Mouse (Mus musculus) kidney, postnatal 36 days (tissue): ENCODE results near the gene Mcm10.
A peak's percentile ranks its signal among the peaks of the same experiment; 100 is the strongest.

ENCODE experiments used
- DNase-seq, 2 experiments: peaks; one replicate each; pipeline ENCODE4 v3.0.0; 2021 to 2022; ENCODE audit warnings: mixed read lengths in 2 of 2

Mcm10 gene

DNA sequence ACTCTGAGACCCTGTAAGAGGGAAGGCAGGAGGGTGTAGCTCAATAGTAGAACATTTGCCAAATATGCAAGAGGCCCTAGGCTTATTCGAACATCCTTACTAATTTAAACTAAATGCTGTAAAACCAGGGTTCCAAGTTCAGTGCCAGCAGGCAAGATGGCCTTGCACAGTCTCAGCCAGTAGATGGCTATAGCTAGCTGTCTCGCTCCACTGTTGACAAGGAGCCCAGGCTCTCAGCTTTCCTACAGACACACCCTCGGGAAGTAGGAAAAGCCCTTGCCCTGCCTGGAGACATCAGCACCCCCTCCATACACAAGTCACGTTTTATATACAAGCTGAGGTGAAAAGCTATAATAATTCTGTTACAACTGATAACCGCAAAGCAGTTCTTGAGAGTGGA lies 20.1 kb upstream of the Mcm10 start:
- DNase-seq: no peak

DNA sequence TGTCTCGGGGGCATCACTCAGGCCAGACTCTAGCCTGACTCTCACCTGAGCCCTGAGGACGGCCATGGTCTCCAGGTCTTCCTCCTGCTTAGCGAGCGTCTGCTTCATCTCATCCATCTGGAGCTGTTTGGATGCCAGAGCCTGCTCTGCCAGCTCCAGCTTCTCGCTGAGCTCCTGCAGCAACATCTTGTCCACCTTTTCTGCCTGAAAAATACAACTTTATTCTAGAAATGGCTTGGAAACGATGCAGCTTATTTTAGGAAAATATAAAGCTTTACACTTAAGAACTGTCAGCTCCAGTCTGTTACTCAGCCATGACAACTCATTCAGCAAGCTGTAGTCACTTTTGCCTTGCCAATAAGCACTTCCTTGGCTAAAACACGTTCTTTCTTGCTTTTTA lies 18.6 kb upstream of the Mcm10 start:
- DNase-seq: no peak

DNA sequence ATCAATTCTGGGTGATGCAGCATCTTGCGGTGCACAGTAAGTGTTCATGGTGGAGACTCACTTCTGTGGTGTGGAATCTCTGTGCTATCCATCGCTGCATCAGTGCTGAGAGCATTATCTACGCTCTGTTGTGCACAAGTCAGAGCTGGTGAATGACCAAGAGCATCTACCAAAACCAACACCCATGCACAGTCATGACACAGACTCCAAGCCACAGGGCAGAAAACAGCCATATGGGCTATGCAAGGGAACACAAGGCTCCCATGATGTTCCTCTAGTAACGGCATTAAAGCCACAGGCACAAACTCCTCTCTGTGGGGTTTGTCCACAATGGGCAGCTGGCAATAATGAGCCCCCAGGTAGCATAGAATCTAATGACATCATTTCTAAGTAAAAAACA lies 17.2 kb upstream of the Mcm10 start:
- DNase-seq: no peak

DNA sequence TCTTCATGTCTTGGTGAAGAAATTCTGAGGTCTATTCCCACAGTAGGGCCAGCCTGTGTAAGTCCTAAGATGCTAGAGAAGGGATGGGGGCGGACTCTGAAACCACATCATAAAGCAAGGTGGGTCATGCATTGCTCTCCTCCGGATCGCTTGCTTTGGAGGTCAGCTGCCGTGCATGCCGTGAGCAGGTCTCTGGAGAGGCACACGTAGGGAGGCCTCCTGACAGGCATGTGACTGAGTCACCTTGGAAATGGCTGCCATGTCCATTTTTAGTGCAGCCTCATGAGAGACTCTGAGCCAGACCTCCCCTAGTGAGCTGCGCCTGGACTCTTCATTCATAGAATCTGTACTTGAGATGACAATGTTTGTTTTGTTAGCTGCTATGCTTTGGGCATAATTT lies 15.5 kb upstream of the Mcm10 start:
- no peak for DNase-seq

GRCm38 (mm10) chr2:5027057-5027456 lies 14.5 kb upstream of the Mcm10 start:
- no peak for DNase-seq

GRCm38 (mm10) chr2:5025162-5025733 lies 12.7 kb upstream of the Mcm10 start:
- DNase-seq: peak in 1 of 2 experiments; percentile 22

DNA sequence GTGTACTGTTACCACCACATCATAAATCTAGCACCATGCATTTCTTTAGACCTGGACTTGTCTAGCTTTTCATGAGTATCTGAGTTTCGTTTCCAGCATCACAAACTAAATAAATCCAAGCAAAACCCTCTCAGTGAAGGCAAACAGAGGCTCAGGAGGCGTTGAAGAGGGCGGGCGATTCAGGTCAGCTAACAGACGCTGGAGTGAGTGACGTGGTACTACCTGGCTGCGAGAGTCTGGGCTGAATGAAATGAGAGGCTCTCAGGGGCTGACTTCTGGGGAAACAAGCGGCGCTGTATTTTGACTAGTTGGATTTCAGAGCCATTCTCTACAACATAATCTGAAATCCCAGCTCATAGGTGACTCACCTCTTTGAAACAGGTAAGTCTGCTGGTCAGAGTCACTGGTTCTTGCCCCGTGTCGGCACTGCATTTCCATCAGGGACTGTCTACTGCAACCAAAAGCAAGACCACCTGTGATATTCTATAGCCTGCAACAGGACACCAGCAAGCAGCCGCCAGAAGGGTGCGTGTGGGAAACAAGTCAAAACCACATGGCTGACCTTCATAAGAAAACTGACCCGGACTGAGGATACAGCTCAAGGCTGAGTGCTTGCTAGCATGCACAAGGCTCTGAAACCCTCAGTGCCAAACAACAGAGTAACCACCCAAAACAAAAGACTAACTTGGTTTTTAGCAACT lies 11.3 kb upstream of the Mcm10 start:
- no peak for DNase-seq

DNA sequence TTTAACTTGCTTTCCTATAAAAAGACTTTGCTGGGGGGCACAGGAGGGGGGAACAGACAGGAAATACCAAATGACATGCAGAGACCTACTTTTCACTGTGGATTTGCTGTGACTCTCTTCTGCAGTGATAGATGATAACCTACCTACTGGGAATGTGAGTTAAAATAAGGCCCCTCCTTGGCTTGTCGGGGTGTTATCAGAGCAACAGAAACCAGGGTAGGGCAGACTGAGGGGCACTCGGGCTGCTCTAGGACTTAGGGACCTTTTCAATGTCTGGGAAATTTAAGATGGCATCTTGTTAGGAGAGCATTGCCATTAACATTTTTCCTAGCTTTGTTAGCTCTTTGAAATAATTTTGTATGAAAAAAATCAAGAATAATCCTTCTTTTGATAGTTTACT lies 10.7 kb upstream of the Mcm10 start:
- no peak for DNase-seq

DNA sequence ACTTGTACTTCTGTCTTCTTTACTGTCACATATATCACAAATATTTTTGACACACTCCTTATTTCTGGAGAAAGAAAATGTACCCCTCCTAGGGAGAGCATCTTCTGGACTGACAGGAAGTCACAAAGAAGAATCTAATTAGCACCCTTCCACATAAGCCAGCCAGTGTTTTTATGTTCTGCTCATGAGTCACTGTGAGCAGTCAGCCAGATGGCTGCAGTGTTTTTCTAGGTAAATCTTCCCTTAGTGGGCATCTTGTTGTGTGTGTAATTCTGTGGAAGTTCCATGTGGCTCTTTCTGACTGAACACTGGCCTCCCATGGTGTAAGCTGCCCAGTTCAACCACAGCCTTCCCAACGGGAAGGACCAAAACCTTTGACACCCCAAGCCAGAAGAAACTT lies 7.1 kb upstream of the Mcm10 start:
- no peak for DNase-seq

GRCm38 (mm10) chr2:5016922-5017321 lies 4.3 kb upstream of the Mcm10 start:
- no peak for DNase-seq

- DNase-seq: no peak
Measured at GRCm38 (mm10) chr2:5015527-5015926, 2.9 kb upstream of the Mcm10 start.

GRCm38 (mm10) chr2:5014616-5015015 lies 2.0 kb upstream of the Mcm10 start:
- no peak for DNase-seq

- DNase-seq: no peak
Measured at GRCm38 (mm10) chr2:5011898-5012490, 597 bp downstream of the Mcm10 start.

DNA sequence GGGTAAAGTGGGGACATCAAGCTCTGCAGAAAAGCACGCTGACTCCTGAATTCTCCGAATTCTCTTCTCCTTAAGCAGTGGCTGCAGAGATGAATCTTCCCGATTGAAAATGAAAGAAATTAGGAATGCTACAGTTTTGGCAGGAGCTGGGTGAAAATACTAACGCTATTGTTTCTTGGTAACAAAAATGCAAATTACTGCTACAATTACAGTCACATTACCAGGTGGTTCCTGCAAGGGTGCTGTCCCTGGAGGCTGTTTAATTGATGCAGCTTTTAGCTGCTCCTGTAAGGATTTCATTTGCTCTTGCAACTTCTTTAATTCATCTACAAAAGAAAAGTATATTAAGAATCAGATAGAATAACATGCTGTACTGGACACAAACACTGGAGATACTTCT lies 5.5 kb downstream of the Mcm10 start:
- no peak for DNase-seq

- no peak for DNase-seq
Measured at GRCm38 (mm10) chr2:5001266-5001665, 11.3 kb downstream of the Mcm10 start.

GRCm38 (mm10) chr2:4998905-4999304 lies 13.7 kb downstream of the Mcm10 start:
- peak; percentile 42 to 57 for DNase-seq

- DNase-seq: peak; percentile 75 to 80
Measured at GRCm38 (mm10) chr2:4996421-4996824, 16.2 kb downstream of the Mcm10 start.

DNA sequence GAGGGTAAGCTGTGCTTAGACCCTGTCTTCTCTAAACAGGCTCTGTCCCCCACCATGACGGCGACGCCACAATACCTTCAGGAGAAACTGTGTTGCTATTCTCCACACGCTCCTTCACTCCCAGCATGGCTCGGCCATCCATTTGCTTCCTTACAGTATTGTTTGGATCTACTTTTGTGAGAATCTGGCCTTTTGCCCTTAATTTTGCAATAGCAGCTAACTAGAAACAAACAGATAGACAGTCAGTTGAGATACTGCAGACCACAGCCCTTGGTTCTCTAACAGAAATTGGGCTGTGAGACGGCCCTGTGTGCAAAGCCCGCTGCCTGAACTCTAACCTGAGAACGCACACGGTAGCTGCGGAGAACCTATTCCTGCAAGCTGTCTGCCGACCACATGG lies 16.9 kb downstream of the Mcm10 start:
- no peak for DNase-seq

GRCm38 (mm10) chr2:4994436-4994835 lies 18.2 kb downstream of the Mcm10 start:
- peak; percentile 40 to 49 for DNase-seq

GRCm38 (mm10) chr2:4993584-4993983 lies 19.0 kb downstream of the Mcm10 start:
- DNase-seq: no peak

DNA sequence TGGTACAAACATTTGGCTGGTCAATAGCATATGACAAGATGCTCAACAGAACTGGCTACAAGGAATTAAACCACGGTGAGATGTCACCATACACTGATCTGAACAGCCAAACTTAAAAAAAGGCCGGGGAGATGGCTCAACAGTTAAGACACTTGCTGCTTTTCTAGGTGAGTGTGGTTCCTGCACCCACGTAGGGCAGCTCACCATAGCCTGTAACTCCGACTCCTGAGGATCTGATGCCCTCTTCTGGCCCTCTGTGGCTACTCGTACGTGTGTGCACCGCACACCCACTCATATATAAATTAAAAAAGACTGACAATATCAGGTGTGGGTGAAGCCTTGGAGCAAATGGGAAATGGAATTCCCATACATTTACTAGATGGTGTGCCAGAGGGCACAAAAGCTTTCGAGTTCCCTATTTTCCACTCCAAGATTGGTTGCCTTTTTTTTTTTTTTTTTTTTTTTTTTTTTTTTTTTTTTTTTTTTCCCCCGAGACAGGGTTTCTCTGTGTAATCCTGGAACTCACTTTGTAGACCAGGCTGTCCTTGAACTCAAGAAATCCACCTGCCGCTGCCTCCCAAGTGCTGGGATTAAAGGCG lies 23.7 kb downstream of the Mcm10 start:
- DNase-seq: peak in 1 of 2 experiments; percentile 40

DNA sequence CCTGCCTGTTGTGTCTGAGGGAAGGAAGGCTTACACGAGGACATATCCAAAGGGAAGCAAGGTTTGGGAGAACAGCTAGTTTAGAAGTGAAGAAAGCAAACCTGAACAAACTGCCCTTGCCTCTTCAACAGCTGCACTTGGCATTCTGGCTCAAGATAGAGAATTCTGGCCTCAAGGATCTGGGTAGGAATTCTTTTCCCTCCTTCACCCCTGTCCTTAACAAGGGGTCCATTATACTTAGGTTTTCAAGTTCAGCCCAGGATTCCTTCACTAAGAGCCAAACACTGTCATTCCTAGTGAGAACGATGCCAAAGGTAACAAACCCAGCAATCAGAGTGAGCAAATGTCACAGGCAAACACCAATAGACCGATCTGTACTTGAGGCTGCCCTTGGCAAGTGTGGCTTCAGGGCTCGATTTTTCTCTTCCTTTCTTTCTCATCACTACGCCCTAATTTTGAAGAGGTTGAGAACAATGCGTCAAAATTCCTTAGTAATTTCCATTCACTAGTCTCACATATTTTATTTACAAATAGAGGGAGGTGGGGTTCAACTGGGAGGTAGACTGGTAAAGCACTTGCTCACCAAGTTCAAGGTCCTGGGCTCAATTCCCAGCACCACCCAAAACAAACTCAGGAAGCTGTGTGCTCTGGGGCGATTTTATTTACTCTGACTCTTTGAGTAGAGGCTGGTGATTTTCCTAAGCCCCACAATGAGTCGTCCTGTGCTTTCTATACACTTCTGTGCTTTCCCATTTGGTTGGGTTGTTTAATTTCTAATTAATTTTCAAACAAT lies 25.0 kb downstream of the Mcm10 start:
- DNase-seq: no peak

- no peak for DNase-seq
Measured at GRCm38 (mm10) chr2:4986798-4987197, 25.8 kb downstream of the Mcm10 start.
